In the genomic region with DNA sequence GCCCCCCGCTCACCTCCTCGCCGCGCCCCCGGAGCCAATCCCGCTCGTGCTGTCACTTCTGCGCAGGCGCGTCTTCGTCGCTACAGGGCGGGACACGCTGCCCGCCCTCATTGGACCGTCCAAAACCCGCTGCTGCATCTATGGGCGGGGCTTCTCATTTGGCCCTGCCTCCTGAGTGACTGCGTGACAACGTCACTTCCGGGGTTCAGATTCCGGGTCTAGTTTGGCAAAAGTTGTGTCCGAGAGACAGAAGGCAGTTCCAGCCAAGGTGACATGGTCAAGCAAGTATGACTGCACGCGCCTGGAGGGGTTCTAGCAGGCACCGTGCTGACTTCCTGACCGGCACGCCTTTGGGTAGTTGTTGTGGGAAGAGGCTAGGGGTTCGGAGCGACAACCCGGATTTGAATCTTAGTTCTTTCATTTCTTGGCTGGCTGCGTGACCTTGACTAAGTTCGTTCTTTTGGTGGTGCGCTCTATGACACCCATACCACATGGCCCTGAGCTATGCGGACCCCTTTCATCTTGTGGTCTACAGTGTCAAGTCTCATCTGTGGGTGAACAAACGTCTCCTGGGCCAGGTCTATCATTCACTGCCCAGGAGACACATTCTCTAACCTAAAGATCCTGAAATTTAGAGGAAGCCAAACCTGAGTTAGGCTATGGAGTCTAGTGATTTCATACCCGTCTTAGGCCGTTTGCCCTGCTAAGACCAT, we compare ENCODE assay signal across 8 mouse cellular contexts. TPM values are rescaled to one million over a fixed set of nuclear protein-coding genes. Genes with fewer than 3 reads are reported as not detected.
A peak's percentile ranks its signal among the peaks of the same experiment; 100 is the strongest.
DNase-seq lines count a peak whose midpoint lies in the region; ATAC-seq lines count a peak whose summit lies in the region.

A gene (minus strand): TSS at position 121 of the 713 bp plus-strand sequence.

- H3K36me3 ChIP-seq in forebrain, embryonic 14.5 days (ENCODE audit: control insufficient read depth, insufficient read depth, low read length) = peaks cover 45% of the 10 kb centered on the region
- H3K36me3 ChIP-seq in neural tube, embryonic 15.5 days = peaks cover 38% of the 10 kb centered on the region

- peak within 1 kb of the TSS; percentile 79 for H3K9ac ChIP-seq in forebrain, embryonic 14.5 days (ENCODE audit: low read length)
- H3K9ac ChIP-seq in neural tube, embryonic 15.5 days (replicated peaks) = peak within 1 kb of the TSS; percentile 74

- H3K9me3 ChIP-seq in forebrain, embryonic 14.5 days (replicated peaks; ENCODE audit: control insufficient read depth, low read length) = no peaks in the 10 kb centered on the region
- no peaks in the 10 kb centered on the region for H3K9me3 ChIP-seq in neural tube, embryonic 15.5 days (replicated peaks)

- intact Hi-C loops in heart, postnatal 14 days (cut with DNase I) = no loop called here

- H3K4me2 ChIP-seq in forebrain, embryonic 14.5 days (ENCODE audit: low read length) = peak within 1 kb of the TSS; percentile 78
- peak within 1 kb of the TSS; percentile 82 for H3K4me2 ChIP-seq in neural tube, embryonic 15.5 days

- peaks cover 26% of the 10 kb centered on the region for H3K4me1 ChIP-seq in forebrain, embryonic 14.5 days (ENCODE audit: control insufficient read depth, insufficient read depth, low read length)
- peaks cover 57% of the 10 kb centered on the region for H3K4me1 ChIP-seq in neural tube, embryonic 15.5 days

- H3K27ac ChIP-seq in forebrain, embryonic 14.5 days (ENCODE audit: low read depth, low read length) = peak within 1 kb of the TSS; percentile 91
- H3K27ac ChIP-seq in neural tube, embryonic 15.5 days (replicated peaks) = peak within 1 kb of the TSS; percentile 99

- peak; percentile 99 for DNase-seq in ES-CJ7 (ENCODE audit: low read depth, low spot score)
- DNase-seq in cerebellum, adult 11 months = peak; percentile 99
- DNase-seq in forebrain, embryonic 14.5 days (ENCODE audit: low spot score) = peak; percentile 99
- peak; percentile 99 for DNase-seq in heart, postnatal 14 days
- peak; percentile 99 for DNase-seq in layer of hippocampus, adult 11-12 months (ENCODE audit: low spot score)
- peak; percentile 99 for DNase-seq in lung, adult 18-20 months
- DNase-seq in thymus, adult 18-20 months = peak; percentile 97 to 99

- H3K27me3 ChIP-seq in forebrain, embryonic 14.5 days (replicated peaks; ENCODE audit: control insufficient read depth, insufficient read depth, low read length) = no peaks in the 10 kb centered on the region
- H3K27me3 ChIP-seq in neural tube, embryonic 15.5 days (replicated peaks) = no peaks in the 10 kb centered on the region

- 1% methylated on average over 38 of the region's 38 CpGs for WGBS in forebrain, embryonic 14.5 days
- WGBS in neural tube, embryonic 15.5 days = 2% methylated on average over 38 of the region's 38 CpGs

- peak; percentile 88 for ATAC-seq in forebrain, embryonic 14.5 days
- ATAC-seq in neural tube, embryonic 15.5 days (ENCODE audit: low FRiP score) = peak; percentile 92

- peak within 1 kb of the TSS; percentile 64 for H3K4me3 ChIP-seq in forebrain, embryonic 14.5 days (ENCODE audit: low read depth, low read length)
- H3K4me3 ChIP-seq in neural tube, embryonic 15.5 days (replicated peaks) = peak within 1 kb of the TSS; percentile 71

RNA-seq across cellular contexts. Expression of the gene that starts here (rescaled TPM):
- 80.1 and 80.4 TPM in 2 replicates for polyA plus RNA-seq in forebrain, embryonic 14.5 days (2014; fragmentation: Nextera tagmentation; extraction: Ambion mirVana)
- total RNA-seq in heart, postnatal 14 days (2021) = 10 to 100 TPM; 13.6 to 14.2 TPM
- polyA plus RNA-seq in neural tube, embryonic 15.5 days (2015; fragmentation: Nextera tagmentation; extraction: Ambion mirVana) = 174 and 190 TPM in 2 replicates

Comparison
In these comparisons a context has a peak if more than half of its experiments do, and no peak if none do; other contexts are left out.
1. Peak in every context shown above with its lines: DNase-seq, ATAC-seq, H3K4me3 ChIP-seq and H3K27ac ChIP-seq.